Mouse (Mus musculus) olfactory bulb, adult 2 months (tissue): ENCODE results near the gene Pdzd2. TPM values are rescaled to one million over a fixed set of nuclear protein-coding genes. Genes with fewer than 3 reads are reported as not detected.
A peak's percentile ranks its signal among the peaks of the same experiment; 100 is the strongest.

ENCODE experiments used
- H3K27ac ChIP-seq: fragments of 200-500 bp; 2 replicates; pipeline ENCODE4 v1.5.1; 2012; ENCODE audit warnings: low read depth, low read length; ENCODE audit not compliant: insufficient read depth
- H3K4me1 ChIP-seq: fragments of 200-500 bp; 2 replicates; pipeline ENCODE4 v1.6.1; 2012; ENCODE audit warnings: low read length; ENCODE audit not compliant: control insufficient read depth, insufficient read depth
- H3K4me3 ChIP-seq: fragments of 200-500 bp; 2 replicates; pipeline ENCODE4 v1.5.1; 2012; ENCODE audit warnings: mild to moderate bottlenecking, low read depth, low read length, moderate library complexity; ENCODE audit not compliant: insufficient read depth
- CTCF ChIP-seq: fragments of 200-500 bp; IDR thresholded peaks from 2 replicates; pipeline ENCODE4 v1.5.1; 2012; ENCODE audit warnings: low read depth, mild to moderate bottlenecking, low read length, moderate library complexity; ENCODE audit not compliant: insufficient read depth
- POLR2A ChIP-seq: fragments of 200-500 bp; IDR thresholded peaks from 2 replicates; pipeline ENCODE4 v1.6.1; 2012; ENCODE audit warnings: mild to moderate bottlenecking, low read depth, low read length, moderate library complexity; ENCODE audit not compliant: insufficient read depth
- WGBS: fragments of 180-500 bp; shearing (Covaris S2); methylation state at CpG from one replicate; pipeline ENCODE4 v1.1.7; 2018; 5-methylcytosine and 5-hydroxymethylcytosine counted together
- polyA plus RNA-seq: library from polyadenylated mRNA; stranded (reverse); fragments of >200 nt; gene quantifications from 2 replicates; pipeline ENCODE4 v1.2.4, GENCODE M21; 2012; ENCODE audit warnings: low replicate concordance; ENCODE audit not compliant: missing spikeins, insufficient read depth, insufficient read length

The Pdzd2 gene
- polyA plus RNA-seq, 1 experiment: not detected

DNA sequence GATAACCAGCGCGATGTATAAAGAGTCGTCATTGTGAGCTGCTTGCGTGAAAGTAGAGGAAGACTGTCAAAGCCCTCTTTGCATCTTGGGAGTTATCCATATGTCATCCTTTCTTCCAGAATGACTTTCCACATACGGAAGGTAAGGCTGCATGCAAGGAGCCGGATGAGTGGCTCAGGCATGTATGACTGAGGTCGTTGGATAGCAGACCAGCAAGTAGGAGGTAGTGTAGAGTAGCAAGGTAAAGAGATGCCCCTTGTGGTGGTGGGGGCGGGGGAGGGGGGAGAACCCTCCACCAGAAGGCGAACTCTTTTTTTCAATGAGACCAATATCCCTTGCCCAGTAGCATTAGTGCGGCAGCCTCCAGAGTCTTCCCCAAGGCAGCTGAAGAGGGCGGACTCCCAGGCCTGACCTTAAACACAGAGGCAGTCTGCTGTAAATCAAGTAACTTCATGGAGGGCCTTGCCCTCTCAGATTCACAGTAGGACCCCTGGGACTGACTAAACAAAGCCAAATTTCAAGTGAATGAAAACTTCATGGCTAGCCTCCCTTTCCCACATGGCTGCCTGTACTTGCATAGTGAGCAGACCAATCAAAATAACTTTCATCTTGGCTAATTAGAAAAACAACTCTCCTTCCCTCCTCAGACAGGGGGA is 22.7 kb upstream of the Pdzd2 start:
- TF ChIP-seq POLR2A (no peak), CTCF (no peak)
- Histone ChIP-seq H3K27ac (no peak overlapping the region), H3K4me3 (no peak overlapping the region), H3K4me1 (no peaks in the 10 kb centered on the region)
- WGBS: 83% methylated on average over 11 of the region's 11 CpGs

DNA sequence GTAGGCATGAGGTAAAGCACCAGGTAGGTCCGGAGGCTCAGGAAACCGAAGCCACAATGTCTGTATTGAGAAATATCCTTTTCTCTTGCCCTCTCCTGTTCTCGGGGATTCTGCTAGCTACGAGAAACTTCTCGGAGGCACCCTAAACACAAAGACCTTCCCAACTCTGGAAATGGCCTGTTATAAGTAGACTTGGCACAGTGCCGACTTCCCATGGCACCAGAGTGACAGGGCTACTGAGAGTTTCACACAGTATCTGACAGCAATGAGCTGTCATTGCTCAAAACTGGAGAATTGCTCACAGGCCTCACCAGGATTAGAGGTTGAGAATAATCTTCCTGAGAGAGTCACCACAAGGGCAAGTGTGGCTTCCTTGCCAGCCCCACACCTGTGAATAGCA is 21.0 kb upstream of the Pdzd2 start:
- 72% methylated on average over 6 of the region's 6 CpGs for WGBS
- H3K27ac ChIP-seq: no peak overlapping the region
- no peak overlapping the region for H3K4me3 ChIP-seq
- H3K4me1 ChIP-seq: no peaks in the 10 kb centered on the region
- TF ChIP-seq POLR2A (no peak), CTCF (no peak)

DNA sequence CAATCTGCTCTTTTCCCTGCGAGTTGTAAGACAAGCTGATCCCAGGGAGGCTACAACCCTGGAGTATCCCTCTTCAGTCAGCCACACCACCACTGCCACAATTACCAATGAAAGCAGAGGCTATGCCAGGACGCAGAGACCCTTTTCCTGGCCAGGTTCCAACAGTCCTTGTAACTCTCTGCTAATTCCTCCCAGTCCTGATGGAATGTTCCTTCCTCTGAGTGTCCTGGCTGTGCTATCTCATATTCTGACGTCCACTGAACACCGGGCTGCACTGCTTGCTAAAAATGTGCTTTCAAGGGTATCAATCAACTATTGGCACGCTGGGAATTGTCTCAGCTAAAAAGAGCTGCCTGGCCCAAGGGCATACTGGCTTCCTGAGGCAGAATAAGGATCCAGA is 18.7 kb upstream of the Pdzd2 start:
- 46% methylated on average over 5 of the region's 5 CpGs for whole genome bisulfite sequencing

DNA sequence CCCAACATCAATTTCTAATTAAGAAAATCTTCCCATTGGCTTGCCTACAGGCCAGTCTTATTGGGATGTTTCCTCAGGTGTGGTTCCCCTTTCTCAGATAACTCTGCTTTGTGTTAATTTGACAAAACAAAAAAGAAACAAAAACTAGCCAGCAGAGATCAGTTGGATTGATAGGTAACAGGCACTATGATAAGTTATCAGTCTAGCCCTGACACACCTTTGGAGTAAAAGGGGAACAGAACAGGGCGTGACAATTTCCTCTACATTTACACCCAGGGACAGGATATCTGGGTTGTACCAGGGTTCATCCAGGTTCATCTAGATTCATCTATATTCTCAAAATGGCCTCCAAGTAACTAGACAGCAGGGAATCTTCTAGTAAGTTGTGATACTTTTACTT is 18.0 kb upstream of the Pdzd2 start:
- Histone ChIP-seq H3K4me1 (no peaks in the 10 kb centered on the region), H3K4me3 (no peak overlapping the region), H3K27ac (no peak overlapping the region)
- 95% methylated on average over 1 of the region's 1 CpGs for WGBS
- no peak for TF ChIP-seq POLR2A
- no peak for TF ChIP-seq CTCF

More for the DNA sequence above, 18.7 kb upstream of the Pdzd2 start:
- TF ChIP-seq POLR2A (no peak), CTCF (no peak)
- H3K4me3 ChIP-seq: no peak overlapping the region
- H3K27ac ChIP-seq: no peak overlapping the region
- no peaks in the 10 kb centered on the region for H3K4me1 ChIP-seq

DNA sequence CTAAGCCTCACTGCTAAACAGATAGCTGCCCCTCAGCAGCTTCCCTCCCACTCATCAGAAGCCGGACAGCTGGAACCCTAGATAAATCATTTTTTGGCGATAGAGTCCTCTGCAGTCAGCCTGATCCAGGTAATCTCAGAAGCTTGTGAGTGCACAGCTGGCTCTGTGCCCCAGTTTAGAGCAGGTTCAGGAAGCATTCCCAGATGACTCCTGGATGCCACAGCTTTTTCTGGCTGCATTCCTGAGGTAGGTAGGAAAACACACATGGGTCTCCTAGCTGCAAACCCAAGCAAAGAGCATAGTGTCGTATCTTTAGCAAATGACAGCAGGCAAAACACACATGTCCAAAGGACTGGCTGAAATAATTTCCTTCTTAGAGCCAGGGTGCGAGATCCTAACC is 13.5 kb upstream of the Pdzd2 start:
- Histone ChIP-seq H3K4me3 (no peak overlapping the region), H3K27ac (no peak overlapping the region), H3K4me1 (no peaks in the 10 kb centered on the region)
- no peak for TF ChIP-seq POLR2A
- no peak for TF ChIP-seq CTCF
- 72% methylated on average over 4 of the region's 4 CpGs for WGBS

DNA sequence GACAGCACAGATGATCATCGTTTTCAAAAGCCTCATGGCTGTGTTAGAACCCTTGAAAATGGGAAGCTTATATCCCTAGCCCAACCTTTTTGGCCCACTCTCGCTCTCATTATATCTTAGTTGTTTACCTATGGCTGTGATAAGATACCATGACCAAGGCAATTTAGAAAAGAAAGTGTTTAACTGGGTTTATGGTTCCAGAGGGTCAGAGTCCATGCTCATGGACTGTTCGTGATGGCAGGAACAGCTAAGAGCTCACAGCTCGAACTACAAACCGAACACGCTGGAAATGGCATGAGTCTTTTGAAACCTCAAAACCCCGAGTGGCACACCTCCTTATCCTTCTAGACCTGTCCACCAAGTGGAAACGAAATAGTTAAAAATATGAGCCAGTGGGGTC is 11.2 kb upstream of the Pdzd2 start:
- no peak for TF ChIP-seq CTCF
- no peak for TF ChIP-seq POLR2A
- Histone ChIP-seq H3K4me1 (no peaks in the 10 kb centered on the region), H3K27ac (no peak overlapping the region), H3K4me3 (no peak overlapping the region)
- 88% methylated on average over 8 of the region's 8 CpGs for WGBS

DNA sequence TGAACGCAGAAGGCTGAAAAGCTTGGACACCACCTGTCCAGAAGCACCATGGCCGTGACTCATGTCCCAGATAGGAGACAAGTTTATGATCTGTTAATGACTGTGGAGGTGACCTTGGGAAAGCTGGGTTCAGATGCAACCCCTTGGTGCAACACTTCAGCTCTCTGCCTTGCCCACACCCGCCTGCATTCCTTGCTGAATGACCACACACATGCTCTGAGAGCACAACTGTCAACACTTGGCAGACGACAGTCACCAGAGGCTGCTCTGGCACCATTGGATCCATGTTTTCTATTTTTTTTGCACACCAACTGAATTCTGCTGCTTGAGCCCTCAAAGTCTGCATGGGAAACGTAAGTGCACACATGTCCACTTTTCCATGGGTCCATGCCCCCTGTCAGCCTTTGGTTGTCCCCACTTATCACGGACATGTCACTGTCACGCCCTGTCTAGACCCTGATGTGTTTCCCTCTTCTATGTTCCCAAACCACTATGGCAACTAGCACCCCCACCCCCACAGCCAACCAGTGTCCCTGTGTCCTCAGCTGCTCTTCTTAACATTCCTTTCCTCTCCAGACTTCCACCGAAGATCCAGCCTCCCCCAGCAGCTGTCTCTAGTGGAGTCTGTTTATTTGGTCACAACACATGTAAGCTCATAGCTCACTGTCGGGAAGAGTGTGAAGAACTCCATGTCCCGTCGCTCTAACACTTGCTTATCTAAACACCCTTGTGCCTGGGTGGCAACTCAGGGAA is 10.0 kb upstream of the Pdzd2 start:
- peaks cover 2% of the 10 kb centered on the region; the same call in 1 of the 2 replicates for H3K4me1 ChIP-seq
- H3K4me3 ChIP-seq: no peak overlapping the region
- no peak overlapping the region for H3K27ac ChIP-seq
- 85% methylated on average over 11 of the region's 11 CpGs for WGBS
- TF ChIP-seq CTCF: no peak
- TF ChIP-seq POLR2A: no peak

DNA sequence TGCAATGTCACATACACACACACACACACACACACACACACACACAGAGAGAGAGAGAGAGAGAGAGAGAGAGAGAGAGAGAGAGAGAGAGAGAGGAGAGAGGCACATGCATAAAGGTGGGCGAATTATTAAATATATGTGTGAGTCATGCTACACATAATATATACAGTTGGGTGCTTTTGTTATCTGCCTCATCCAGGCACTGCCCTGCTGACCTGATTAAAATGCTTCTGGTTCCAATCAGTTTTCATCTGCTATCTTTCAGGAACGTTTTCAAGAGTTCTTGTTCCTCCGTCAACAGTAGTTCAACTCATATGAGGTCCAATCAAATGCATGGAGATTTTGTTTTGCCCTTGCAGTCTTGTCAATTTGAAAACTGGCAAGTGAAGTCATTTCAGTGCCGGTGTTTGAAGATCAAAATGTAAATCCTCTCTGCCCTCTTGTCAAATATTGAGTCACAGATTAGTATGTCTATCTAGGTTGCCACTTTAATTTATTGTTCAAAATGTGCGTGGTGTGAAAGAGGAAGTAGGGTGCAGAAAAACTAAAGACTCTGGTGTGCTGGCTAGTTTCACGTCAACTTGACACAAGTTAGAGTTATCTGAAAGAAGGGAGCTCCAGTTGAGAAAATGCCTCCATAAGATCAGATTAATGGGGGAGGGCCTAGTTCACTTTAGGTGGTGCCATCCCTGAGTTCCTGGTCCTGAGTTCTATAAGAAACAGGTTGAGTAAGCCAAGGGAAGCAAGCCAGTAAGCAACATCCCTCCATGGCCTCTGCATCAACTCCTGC is 2.6 kb upstream of the Pdzd2 start:
- WGBS: 95% methylated on average over 6 of the region's 6 CpGs
- Histone ChIP-seq H3K4me1 (peaks cover 19% of the 10 kb centered on the region), H3K4me3 (no peak overlapping the region), H3K27ac (no peak overlapping the region)
- no peak for TF ChIP-seq CTCF
- TF ChIP-seq POLR2A: no peak

DNA sequence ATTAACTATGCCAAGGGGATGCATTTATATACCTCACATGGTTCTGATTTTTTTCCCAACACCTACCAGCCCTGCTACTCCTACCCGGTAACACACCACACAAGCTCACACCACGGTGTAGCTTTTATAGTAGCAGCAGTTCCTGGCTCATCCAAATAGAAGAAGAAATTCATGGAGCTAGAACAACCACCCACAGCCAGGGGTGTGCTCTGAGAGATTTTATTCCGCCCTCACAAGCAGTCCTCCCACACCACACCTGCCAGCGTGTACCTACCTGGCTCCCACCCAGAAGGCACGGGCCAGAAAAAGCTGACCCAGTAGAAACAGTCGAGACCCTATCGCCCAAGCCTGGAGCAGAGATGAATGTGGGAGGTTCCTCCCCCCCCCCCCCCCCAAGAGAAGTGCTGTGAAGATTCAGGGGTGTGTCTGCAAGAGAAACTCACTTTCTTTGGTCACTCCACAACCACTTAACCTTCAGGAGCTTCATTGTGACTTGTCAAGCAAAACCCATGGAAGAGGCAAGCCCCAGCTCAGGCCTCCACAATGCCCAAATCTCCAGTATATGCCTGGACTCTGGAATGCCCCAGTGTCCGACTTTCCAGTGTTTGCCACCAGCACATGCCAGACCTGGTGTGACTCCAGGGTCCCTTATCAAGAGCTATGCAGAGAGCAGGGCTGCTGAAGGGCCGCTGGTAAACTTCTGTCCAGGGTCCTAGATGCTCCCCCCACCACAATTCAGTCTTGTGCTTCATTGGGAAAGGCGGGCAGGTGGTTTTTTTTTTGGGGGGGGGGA is 1.2 kb downstream of the Pdzd2 start:
- Histone ChIP-seq H3K4me3 (peak overlapping the region; percentile 64), H3K27ac (no peak overlapping the region)
- WGBS: 25% methylated on average over 10 of the region's 10 CpGs

More for the DNA sequence above, 1.2 kb downstream of the Pdzd2 start:
- peaks cover 19% of the 10 kb centered on the region for H3K4me1 ChIP-seq
- TF ChIP-seq POLR2A: no peak
- no peak for TF ChIP-seq CTCF
